Mouse (Mus musculus) lung, postnatal 10 days (tissue): Measurements from ENCODE around the gene Mbnl2.

Experiments
- DNase-seq: peaks from one replicate; pipeline ENCODE4 v3.0.0; 2021

The Mbnl2 gene

DNA sequence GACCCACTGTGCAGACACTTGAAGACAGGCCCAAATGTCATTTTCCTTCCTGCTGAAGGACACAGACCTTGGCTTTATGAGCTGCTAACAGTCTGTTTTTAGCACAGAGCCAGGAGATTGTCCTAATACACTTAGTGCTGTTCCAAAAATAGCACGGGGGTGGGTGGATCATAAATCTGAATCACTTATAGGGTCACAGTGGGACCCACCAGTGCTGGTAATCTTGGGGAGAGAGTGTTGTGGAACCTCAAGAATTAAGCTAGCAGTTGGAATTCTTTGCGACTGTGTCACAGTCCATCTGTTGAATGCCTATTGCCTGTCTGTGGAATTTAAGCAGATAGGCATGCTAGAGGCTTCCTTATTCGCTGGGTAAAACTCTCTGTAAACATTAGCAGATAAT lies 24.2 kb downstream of the Mbnl2 start:
- DNase-seq, result peak; percentile 83

DNA sequence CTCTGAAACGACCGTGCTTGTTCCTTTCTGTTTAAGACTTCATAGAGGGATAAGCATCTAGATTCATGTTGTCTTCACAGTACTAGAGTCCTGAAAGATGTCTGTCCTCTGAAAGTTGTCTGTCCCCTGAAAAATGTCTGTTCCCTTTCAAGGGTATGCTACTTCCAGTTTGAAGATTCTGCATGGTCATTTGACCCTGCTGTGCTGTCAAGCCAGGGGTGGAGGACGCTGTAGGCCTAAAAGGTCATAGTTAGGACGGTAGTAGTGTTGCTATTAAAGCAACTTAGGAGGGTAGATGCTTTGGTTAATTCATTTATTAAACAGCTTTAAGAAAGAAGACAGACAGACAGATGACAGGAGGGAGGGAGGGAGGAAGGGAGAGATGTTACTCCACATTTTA lies 24.7 kb downstream of the Mbnl2 start:
- DNase-seq, result no peak

- DNase-seq, result no peak
Measured at GRCm38 (mm10) chr14:120300814-120301213, 25.3 kb downstream of the Mbnl2 start.

- peak; percentile 55 for DNase-seq
Measured at GRCm38 (mm10) chr14:120302913-120303548, 27.6 kb downstream of the Mbnl2 start.

DNA sequence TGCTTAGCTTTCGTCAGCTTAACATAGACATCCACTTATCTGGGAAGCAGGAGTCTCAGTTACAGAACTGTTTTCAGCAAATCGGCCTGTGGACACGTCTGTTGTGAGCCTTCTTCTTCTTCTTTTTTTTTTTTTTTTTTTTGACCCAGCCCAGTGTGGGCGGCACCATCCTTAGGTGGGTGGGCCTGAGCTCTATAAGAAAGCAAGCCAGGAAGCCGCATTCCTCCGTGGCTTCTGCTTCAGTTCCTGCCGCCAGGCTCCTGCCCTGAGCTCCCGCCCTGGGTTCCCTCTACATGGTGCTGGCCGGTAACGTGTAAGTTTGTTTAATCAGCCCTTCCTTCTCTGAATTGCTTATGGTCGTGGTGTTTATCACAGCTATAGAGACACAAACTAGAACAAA lies 30.8 kb downstream of the Mbnl2 start:
- no peak for DNase-seq

GRCm38 (mm10) chr14:120307356-120307755 lies 31.9 kb downstream of the Mbnl2 start:
- DNase-seq, result no peak

- peak; percentile 48 for DNase-seq
Measured at GRCm38 (mm10) chr14:120307963-120308362, 32.5 kb downstream of the Mbnl2 start.

- no peak for DNase-seq
Measured at GRCm38 (mm10) chr14:120309691-120310090, 34.2 kb downstream of the Mbnl2 start.

DNA sequence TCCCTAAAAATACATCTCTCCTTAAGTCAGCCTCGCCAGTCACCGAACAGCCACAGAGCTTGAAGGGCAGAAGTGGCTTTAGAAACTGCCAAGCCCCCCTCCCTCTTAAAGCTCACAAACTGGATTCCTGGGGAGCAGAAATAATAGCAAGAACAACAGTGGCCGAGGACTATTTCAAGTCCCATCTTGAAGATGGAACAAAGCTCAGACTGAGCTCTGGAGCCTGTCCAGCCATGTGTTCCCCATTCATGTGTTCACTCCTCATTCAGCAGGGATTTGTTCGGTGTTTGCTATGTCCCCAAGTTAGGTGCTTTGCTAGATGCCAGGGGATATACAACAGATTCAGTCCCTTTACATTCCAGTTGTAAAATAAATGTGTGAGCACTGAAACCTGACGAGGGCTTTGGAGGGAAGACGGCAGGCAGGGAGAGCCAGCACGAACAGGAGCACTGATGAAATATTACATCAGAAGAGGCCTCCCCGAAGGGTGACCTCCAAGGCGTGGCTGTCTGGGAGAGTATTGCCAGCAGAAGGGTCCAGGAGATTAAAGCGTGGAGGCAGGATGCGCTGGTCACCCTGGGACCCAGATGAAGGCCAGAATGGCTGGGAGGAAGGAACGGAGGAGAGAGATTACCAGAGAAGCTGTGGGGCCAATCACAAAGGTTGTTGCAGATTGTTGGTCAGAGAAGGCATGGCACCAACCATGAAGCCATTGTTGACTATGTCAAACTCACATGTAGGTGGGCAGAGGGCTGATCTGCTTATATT lies 36.0 kb downstream of the Mbnl2 start:
- DNase-seq, result no peak

DNA sequence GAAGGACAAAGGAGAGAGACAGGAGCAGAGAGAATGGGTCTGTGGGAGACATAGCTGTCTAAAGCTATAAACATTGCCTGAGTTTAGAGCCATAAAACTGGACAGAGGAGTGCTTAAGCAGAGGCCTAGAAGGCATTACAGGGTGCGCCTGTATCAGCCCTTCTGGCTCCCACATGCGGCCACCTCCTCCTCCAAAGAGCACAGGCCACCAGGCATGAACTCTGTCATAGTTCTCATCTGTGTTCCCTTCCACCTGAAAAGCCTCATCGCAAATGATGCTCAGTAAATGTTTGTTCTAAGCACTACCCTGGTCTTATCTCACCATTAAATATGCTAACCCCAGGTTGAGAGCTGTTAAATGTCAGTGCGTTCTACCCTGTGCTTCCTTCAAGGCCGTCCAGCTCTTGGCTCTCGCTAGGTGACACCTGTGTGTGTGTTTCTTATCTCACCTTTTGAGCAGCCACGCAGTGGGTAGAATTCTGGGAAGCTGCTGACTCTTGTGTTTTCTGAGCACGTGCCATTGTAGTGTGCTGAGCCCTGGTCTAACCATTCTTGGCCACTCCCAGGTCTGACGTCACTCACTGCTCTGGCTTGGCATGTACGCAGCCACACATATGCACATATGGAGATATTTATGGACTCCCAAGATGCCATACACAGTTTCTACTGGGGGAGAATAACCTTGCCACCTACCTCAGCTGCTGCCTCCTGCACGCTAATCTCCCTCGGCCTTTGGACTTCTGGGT lies 37.4 kb downstream of the Mbnl2 start:
- DNase-seq, result peak; percentile 57

DNA sequence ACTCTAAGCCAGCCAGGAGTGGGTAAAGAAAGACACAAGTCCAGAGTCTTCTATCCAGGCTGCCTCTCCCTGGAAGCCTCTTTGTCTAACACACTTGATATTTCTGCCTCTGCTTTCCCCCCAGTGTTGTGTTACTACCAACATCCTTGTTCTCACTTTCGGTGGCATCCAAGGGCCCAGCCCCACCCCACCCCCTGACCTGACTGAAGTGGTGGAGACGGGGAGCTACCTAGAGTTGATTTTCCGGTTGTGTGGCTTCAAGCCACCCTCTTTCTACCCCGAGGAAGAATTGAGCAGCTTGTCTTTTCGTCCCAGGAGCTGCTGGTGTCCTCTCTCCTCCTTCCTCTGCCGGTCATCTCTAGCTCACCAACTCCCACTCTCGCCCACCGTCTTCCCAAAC lies 38.0 kb downstream of the Mbnl2 start:
- DNase-seq, result no peak

- no peak for DNase-seq
Measured at GRCm38 (mm10) chr14:120315721-120316120, 40.3 kb downstream of the Mbnl2 start.

GRCm38 (mm10) chr14:120318326-120318935 lies 43.0 kb downstream of the Mbnl2 start:
- DNase-seq, result peak; percentile 53

DNA sequence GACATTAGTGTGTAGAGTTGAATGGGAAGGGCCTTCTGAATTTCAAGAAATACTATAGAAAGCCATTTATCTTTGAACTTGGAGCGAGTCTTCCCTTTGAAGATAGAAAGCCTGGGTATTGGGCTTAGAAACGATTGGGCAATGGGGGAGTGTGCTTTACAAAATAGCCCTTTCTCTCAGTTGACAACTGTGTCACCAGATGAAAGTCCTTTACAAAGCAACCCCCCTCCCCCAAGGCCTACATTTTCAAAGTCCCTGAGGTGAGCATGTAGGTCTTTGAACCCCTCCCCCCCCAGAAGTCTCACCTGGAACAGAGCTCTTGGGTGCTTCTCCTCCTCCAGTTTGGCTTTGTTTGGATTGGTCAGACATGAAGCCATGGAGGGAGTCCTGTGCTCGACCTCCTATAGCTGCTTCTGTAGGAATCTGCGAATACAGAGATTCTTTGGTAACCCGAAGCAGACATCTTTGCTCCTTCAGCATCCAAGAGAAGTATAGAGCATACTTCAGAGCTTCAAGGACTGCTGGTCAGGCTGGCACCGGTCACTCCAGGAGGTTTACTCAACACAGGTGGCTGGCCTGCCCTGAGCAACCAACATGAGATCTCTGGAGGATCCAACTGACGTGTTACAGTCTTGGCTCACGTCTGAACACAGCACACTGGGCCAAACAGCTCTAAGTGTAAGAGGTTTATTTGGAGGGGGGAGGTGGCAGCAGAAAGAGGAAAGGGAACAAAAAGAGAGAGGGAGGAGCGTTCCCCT lies 43.7 kb downstream of the Mbnl2 start:
- DNase-seq, result peak; percentile 57

DNA sequence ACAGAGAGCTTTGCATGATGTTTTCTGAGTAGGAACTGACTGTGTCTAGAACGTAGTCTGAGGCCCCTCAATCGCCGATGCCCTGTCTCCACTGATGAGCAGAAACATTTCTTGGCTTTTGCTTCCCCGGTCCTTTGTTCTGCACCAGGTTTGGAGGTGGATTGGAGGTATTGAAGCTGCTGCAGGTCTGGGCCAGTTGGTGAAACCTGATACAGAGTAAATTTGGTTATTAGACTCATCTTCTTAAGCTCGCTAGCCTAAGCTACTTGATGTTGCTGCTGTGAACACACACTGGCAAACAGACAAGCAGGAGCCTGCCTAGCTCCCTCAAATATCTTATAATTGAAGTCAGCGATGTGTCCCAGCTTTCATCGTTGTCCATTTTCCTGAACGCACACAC lies 46.6 kb downstream of the Mbnl2 start:
- DNase-seq, result no peak

GRCm38 (mm10) chr14:120323111-120323510 lies 47.6 kb downstream of the Mbnl2 start:
- no peak for DNase-seq

DNA sequence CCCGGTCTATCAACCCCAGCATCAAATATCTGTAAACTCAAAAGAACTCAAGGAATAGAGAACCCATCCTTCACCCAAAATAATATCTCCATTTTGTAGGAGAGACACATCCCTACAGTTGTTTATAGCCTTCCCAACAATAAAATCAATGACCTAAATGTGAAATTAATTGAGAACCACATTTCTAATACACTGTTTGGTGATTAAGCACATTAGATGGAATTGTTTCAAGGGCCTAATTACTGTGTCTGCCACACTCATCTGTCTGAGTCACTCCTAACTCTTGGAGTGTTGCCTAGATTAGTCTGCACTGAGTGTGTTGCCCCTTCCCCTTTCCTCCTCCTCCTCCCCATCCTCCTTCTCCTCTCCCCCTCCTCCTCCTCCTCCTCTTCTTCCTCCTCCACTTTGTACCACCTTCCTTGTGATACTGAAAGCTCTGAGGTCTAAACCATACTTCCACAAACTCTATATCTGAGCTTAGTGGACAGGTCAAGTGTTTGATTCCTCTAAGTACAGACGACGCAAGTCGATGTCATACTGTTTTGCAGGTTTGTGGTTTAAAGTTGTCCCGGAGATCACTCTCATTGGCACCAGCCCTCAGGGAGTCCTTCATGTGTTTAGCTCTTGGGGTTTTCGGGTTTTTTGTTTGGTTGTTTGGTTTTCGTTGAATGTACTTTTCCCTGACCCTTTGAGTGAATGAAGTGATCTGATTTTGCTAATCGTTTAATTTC lies 48.8 kb downstream of the Mbnl2 start:
- no peak for DNase-seq

DNA sequence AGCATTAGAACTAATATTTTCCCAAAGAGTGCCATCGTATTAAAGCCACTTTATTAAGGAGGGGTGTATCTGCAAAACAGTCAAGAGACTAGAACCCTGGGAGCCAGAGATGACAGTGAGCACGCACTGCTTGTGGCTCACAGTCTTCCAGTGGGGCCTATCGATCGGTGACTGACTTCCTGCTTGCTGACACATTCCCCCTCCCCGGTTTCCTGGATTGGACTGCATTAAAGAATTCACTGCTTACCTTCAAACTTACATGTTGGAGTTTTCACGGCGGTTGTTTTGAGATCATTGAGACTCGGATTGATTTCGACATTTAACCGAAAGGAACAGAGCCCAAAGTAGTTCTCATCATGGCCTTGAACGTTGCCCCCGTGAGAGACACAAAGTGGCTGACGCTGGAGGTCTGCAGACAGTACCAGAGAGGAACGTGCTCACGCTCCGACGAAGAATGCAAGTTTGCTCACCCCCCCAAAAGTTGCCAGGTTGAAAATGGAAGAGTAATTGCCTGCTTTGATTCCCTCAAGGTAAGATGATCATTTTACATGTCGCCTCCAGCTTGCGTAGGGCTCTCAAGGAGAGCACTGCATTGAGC lies 49.5 kb downstream of the Mbnl2 start:
- DNase-seq, result no peak

GRCm38 (mm10) chr14:120325673-120326072 lies 50.2 kb downstream of the Mbnl2 start:
- DNase-seq, result no peak

DNA sequence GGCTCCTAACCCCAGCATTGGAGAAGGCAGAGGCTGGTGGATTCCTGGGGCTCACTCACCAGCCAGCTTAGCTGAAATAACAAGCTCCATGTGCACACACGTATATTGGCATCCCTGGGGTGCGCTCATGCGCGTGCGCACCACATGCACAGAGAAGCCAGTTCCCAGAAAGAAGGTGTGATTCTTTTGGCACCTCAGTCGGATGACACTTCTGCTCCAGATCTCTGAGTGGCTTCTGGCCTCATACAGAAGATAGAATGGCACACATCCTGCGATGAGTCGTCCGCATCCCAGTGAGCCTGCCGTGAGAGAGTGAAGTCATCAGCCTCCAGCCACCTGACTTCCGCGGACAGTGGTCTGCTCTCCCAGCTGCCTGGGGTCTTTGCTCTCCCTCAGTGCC lies 55.0 kb downstream of the Mbnl2 start:
- no peak for DNase-seq

DNA sequence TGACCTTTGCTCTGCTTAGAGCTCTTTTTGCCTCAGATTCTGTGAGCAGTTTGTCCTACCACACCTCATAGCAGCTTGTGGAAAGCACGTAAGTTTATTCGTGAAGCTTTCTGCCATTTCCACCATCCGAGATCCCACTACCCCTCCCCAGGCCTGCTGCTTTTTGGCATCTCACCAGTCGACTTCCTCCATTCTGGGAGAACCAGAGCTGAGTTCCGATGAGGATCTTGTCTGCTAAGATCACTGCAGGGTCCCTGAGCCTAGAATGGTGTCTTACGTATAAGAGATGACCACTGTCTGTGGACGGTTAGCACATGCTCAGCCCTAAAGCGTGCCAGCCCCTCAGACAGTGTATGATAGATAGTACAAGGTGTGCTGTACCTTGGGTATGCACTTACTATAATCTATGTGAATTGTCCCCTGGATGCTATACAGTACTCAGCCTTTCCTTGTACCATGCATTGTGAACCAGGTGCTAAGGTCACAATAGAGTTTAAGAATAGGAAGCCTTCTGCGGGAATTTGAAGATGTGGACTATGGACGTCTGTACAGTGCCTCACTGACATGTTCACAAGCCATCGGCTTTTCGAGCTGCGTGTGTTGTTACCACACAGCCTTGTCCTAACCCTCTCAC lies 55.5 kb downstream of the Mbnl2 start:
- DNase-seq, result no peak
